Mouse (Mus musculus): Measurements from ENCODE around the gene Dnaaf5. TPM values are rescaled to one million over a fixed set of nuclear protein-coding genes. Genes with fewer than 3 reads are reported as not detected.
A peak's percentile ranks its signal among the peaks of the same experiment; 100 is the strongest.

The Dnaaf5 gene
- polyA plus RNA-seq, 1 experiment from 2014 or later = 5.8 TPM

DNA sequence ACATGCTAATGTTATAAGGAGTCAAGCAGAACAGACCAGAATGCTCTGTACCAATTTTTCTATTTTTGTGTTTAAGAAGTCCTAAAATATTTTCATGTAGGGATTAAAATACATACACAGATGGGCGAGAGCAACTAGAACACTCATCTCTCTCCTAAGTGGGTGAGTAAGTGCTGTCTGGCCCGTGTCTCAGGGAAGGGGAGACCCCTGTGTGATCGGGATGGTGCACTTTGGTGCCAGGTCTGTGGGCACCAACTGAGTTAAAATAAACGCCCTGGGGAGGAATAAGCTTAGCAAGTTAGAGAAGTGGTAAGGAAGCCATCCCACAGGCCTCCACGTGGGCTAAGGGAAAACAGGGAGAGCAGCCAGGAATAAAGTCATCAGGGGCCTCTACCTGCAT, 40.9 kb downstream of the Dnaaf5 start:
- DNase-seq (ENCODE audit: low spot score) (no peak), ATAC-seq (ENCODE audit: low read depth) (no peak)
- Histone ChIP-seq H3K36me3 (ENCODE audit: control insufficient read depth, insufficient read depth, low read length) (peaks cover 21% of the 10 kb centered on the region), H3K9ac (ENCODE audit: low read depth, low read length) (no peak overlapping the region), H3K9me3 (ENCODE audit: control insufficient read depth, low read length) (no peaks in the 10 kb centered on the region), H3K27me3 (replicated peaks; ENCODE audit: control insufficient read depth, insufficient read depth, low read length) (no peaks in the 10 kb centered on the region), H3K4me3 (ENCODE audit: low read depth, low read length) (no peak overlapping the region), H3K4me1 (ENCODE audit: control insufficient read depth, insufficient read depth, low read length) (no peaks in the 10 kb centered on the region), H3K27ac (replicated peaks; ENCODE audit: low read depth, low read length) (no peak overlapping the region), H3K4me2 (ENCODE audit: low read depth, low read length) (no peak overlapping the region)
- WGBS = 84% methylated on average over 5 of the region's 5 CpGs

DNA sequence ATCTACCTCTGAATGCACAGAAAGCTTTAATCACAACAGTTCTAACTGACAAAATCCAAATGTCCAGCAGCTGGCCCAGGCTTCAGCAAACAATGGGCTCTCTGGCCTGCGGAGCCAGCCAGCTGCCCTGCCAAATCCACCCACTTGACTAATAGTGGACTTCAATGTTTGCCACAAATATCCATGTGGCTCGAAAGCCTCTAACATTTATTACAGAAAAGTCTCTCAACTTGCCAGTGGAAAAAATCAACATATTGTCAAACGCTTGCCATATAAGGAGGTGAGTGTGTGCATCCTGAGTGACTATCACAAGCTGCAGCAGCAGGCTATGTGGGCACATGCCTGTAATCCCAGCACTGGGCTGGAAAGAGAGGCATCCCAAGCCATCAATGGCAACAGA, 48.8 kb downstream of the Dnaaf5 start:
- Histone ChIP-seq H3K36me3 (ENCODE audit: control insufficient read depth, insufficient read depth, low read length) (no peaks in the 10 kb centered on the region), H3K9me3 (ENCODE audit: control insufficient read depth, low read length) (no peaks in the 10 kb centered on the region), H3K27ac (replicated peaks; ENCODE audit: low read depth, low read length) (no peak overlapping the region), H3K9ac (ENCODE audit: low read depth, low read length) (no peak overlapping the region), H3K4me2 (ENCODE audit: low read depth, low read length) (no peak overlapping the region), H3K4me3 (ENCODE audit: low read depth, low read length) (no peak overlapping the region), H3K27me3 (replicated peaks; ENCODE audit: control insufficient read depth, insufficient read depth, low read length) (no peaks in the 10 kb centered on the region), H3K4me1 (ENCODE audit: control insufficient read depth, insufficient read depth, low read length) (peaks cover 10% of the 10 kb centered on the region)
- DNase-seq (ENCODE audit: low spot score) (no peak), ATAC-seq (ENCODE audit: low read depth) (no peak)
- 81% methylated on average over 3 of the region's 3 CpGs for WGBS

DNA sequence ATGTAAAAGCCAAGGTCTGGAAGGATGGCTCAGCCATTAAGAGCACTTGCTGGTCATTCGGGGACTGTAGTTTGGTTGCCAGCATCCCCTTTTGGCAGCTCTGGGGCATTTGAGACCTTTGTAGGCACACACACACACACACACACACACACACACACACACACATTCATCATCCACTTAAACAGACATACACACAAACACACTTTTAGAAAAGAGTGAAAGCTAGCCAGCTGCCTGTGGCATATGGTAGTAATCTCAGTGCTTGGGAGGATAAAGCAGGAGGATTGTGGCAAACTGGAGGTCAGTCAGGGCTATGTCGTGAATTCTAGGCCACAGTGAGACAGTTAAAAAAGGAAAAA, 49.6 kb downstream of the Dnaaf5 start:
- Histone ChIP-seq H3K36me3 (ENCODE audit: control insufficient read depth, insufficient read depth, low read length) (no peaks in the 10 kb centered on the region), H3K27ac (replicated peaks; ENCODE audit: low read depth, low read length) (peak overlapping the region; percentile 91), H3K27me3 (replicated peaks; ENCODE audit: control insufficient read depth, insufficient read depth, low read length) (no peaks in the 10 kb centered on the region), H3K9ac (ENCODE audit: low read depth, low read length) (peak overlapping the region; percentile 83), H3K9me3 (ENCODE audit: control insufficient read depth, low read length) (no peaks in the 10 kb centered on the region), H3K4me3 (ENCODE audit: low read depth, low read length) (peak overlapping the region; percentile 93), H3K4me2 (ENCODE audit: low read depth, low read length) (peak overlapping the region; percentile 73), H3K4me1 (ENCODE audit: control insufficient read depth, insufficient read depth, low read length) (peaks cover 10% of the 10 kb centered on the region)
- no peak for ATAC-seq (ENCODE audit: low read depth)
- 45% methylated on average over 2 of the region's 2 CpGs for WGBS
- peak; percentile 29 for DNase-seq (ENCODE audit: low spot score)

DNA sequence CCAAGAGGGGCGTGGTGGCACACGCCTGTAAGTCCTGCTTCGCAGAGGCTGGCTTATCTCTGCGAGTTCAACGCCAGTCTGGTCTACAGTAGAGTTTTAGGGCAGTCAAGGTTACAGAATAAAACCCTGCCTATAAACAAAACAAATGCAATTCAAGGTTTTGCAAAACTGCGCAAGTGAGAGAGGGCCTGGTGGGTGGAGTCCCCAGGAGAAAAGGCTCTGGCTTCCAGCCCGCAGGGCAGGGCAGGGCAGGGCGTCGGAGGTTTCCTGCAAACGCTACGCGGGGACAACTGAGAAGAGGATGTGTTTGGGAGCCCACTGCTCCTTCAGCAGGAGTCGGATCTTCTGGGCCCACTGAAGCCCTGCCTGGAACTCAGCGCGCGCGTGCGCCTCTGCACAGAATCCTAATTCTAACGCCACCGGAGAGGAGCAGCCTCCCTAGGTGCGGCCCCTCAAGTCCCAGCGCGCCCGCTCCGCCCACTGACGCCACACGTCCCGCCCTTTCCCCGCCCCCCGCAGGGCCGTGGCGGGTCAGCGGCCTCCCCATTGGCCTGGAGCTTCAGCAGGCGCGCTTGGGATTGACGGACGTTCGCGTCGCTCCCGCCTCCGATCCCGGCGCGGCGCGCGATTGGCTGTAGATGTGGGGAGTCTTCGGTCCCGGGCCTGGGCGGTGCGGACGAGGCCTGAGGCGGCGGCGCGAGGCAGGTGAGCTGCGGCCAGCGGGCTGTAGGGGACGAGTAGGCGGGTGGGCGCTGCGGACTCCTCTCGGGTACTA, 50.2 kb downstream of the Dnaaf5 start, which contains the start of gene Sun1:
Gene Sun1 (plus strand): TSS at position 643 of the 775 bp plus-strand sequence.
- DNase-seq (ENCODE audit: low spot score) (peak; percentile 98), ATAC-seq (ENCODE audit: low read depth) (peak; percentile 99)
- 2% methylated on average over 31 of the region's 64 CpGs for WGBS

DNA sequence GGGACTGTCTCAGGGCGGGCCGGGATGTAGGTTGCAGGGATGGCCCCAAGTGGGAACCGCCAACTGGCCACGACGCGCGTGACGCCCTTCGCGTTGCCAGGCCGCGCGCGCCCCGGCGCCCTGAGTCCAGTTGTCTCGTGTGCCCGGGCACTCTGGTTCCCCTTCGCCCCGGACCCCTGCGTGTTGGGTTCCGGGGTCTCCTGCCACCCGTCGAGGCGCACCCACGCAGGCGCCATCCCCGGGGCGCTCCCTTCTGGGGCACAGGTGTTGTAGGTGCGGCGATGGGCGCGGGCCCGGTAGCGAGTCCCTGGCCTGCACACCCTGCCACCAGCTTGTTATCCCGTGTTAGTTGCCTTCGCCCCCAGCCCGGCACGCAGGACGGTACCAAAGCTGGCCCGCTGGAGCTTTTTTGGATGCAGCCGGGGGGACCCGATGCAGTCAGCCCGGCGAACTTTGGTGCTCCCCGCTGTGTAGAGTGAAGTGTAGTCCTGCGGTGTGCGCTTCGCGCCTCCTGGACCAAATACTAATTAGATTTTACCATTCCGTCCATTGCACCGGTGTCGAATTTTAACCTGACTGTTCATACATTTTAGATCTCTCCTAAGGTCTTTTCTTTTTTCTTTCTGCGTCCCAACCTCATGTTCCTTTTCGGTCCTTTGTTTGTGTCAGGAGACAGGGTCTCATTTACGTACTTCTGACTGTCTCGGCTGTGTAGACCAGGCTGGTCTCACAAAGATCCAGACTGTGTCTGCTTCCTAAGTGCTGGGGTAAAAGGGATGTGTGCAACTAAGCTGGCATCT, 50.9 kb downstream of the Dnaaf5 start:
- H3K4me1 ChIP-seq (ENCODE audit: control insufficient read depth, insufficient read depth, low read length) = peaks cover 10% of the 10 kb centered on the region
- no peaks in the 10 kb centered on the region for H3K27me3 ChIP-seq (replicated peaks; ENCODE audit: control insufficient read depth, insufficient read depth, low read length)
- peak overlapping the region; percentile 93 for H3K4me3 ChIP-seq (ENCODE audit: low read depth, low read length)
- under 1% methylated on average over 38 of the region's 57 CpGs for WGBS
- ATAC-seq (ENCODE audit: low read depth) = peak; percentile 8; the same call in 1 of the 2 replicates
- H3K9me3 ChIP-seq (ENCODE audit: control insufficient read depth, low read length) = no peaks in the 10 kb centered on the region
- peak overlapping the region; percentile 83 for H3K9ac ChIP-seq (ENCODE audit: low read depth, low read length)
- H3K36me3 ChIP-seq (ENCODE audit: control insufficient read depth, insufficient read depth, low read length) = no peaks in the 10 kb centered on the region
- DNase-seq (ENCODE audit: low spot score) = no peak
- H3K27ac ChIP-seq (replicated peaks; ENCODE audit: low read depth, low read length) = peak overlapping the region; percentile 77; the same call in 1 of the 2 replicates
- H3K4me2 ChIP-seq (ENCODE audit: low read depth, low read length) = peak overlapping the region; percentile 84

More for the DNA sequence above, 50.2 kb downstream of the Dnaaf5 start, which contains the start of gene Sun1:
- Histone ChIP-seq H3K4me3 (ENCODE audit: low read depth, low read length) (peak within 1 kb of the TSS; percentile 93), H3K9me3 (ENCODE audit: control insufficient read depth, low read length) (no peaks in the 10 kb centered on the region), H3K9ac (ENCODE audit: low read depth, low read length) (peak within 1 kb of the TSS; percentile 83), H3K36me3 (ENCODE audit: control insufficient read depth, insufficient read depth, low read length) (no peaks in the 10 kb centered on the region), H3K27me3 (replicated peaks; ENCODE audit: control insufficient read depth, insufficient read depth, low read length) (no peaks in the 10 kb centered on the region), H3K4me1 (ENCODE audit: control insufficient read depth, insufficient read depth, low read length) (peaks cover 10% of the 10 kb centered on the region), H3K27ac (replicated peaks; ENCODE audit: low read depth, low read length) (peak within 1 kb of the TSS; percentile 91), H3K4me2 (ENCODE audit: low read depth, low read length) (peak within 1 kb of the TSS; percentile 84)

DNA sequence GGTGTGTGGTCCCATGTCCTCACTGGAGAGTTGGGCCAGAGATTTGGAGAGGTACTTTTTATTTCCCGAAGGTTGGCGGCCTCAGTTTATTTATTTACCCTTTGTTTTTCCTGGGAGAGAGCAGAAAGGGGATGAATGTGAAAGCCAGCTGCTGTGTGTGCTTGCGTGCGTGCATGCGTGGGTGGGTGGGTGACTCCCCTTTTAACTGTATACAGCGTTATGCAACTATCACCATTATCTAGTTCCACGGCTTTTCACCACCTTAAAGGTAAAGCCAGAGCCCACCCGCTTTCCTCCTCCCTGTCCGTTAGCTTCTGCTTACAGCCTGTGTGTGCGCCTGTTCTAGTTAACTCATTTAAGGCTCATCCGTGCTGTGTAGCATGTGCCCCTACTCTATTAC, 52.1 kb downstream of the Dnaaf5 start:
- DNase-seq (ENCODE audit: low spot score) = no peak
- 80% methylated on average over 11 of the region's 11 CpGs for WGBS
- H3K27ac ChIP-seq (replicated peaks; ENCODE audit: low read depth, low read length) = no peak overlapping the region
- H3K9ac ChIP-seq (ENCODE audit: low read depth, low read length) = peak overlapping the region; percentile 83; the same call in 1 of the 2 replicates
- peak overlapping the region; percentile 93 for H3K4me3 ChIP-seq (ENCODE audit: low read depth, low read length)
- H3K36me3 ChIP-seq (ENCODE audit: control insufficient read depth, insufficient read depth, low read length) = no peaks in the 10 kb centered on the region
- peak overlapping the region; percentile 84 for H3K4me2 ChIP-seq (ENCODE audit: low read depth, low read length)
- H3K27me3 ChIP-seq (replicated peaks; ENCODE audit: control insufficient read depth, insufficient read depth, low read length) = no peaks in the 10 kb centered on the region
- peaks cover 12% of the 10 kb centered on the region for H3K4me1 ChIP-seq (ENCODE audit: control insufficient read depth, insufficient read depth, low read length)
- H3K9me3 ChIP-seq (ENCODE audit: control insufficient read depth, low read length) = no peaks in the 10 kb centered on the region
- ATAC-seq (ENCODE audit: low read depth) = no peak

DNA sequence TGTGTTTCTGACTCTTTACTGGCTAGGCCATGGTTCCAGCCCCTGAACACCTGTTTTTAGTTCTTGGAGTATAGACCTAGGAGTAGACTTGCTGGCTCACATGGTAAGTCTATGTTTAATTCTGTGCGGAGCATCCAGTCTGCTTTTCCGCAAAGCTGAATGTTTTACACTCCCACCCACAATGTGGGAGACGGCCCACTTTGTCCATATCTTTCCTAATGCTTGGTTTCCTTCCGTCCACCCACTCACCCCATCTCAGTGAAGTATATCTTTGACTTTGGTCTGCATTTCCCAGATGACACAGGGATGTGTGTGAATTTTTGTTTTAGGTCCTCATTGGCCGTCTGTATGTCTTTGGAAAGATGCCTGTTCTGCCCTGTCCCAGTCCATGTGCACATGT, 53.3 kb downstream of the Dnaaf5 start:
- H3K9me3 ChIP-seq (ENCODE audit: control insufficient read depth, low read length) = no peaks in the 10 kb centered on the region
- no peak overlapping the region for H3K4me2 ChIP-seq (ENCODE audit: low read depth, low read length)
- no peak overlapping the region for H3K27ac ChIP-seq (replicated peaks; ENCODE audit: low read depth, low read length)
- H3K27me3 ChIP-seq (replicated peaks; ENCODE audit: control insufficient read depth, insufficient read depth, low read length) = no peaks in the 10 kb centered on the region
- H3K4me3 ChIP-seq (ENCODE audit: low read depth, low read length) = no peak overlapping the region
- peaks cover 12% of the 10 kb centered on the region for H3K4me1 ChIP-seq (ENCODE audit: control insufficient read depth, insufficient read depth, low read length)
- ATAC-seq (ENCODE audit: low read depth) (no peak), DNase-seq (ENCODE audit: low spot score) (no peak)
- WGBS = 83% methylated on average over 5 of the region's 5 CpGs
- H3K9ac ChIP-seq (ENCODE audit: low read depth, low read length) = no peak overlapping the region
- H3K36me3 ChIP-seq (ENCODE audit: control insufficient read depth, insufficient read depth, low read length) = no peaks in the 10 kb centered on the region

DNA sequence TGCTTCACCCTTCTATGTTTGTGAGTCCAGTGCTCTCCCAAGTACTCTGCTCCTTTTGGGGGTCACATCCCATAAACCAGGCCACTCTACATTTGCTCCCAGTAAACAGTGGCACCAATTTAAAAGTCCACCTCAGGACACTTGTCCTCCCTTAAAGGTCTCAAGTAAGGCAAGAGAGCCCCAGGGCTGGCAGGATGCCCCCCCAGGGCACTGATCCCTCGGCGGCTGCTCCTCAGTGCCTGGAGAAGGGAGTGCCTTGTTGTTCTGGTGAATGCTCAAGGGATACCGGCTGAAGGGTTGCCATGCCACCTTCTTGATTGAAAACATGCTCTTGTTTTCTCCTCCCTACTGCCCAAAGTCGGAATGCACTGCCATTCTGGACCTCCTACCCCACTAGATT, 56.1 kb downstream of the Dnaaf5 start:
- Histone ChIP-seq H3K4me3 (ENCODE audit: low read depth, low read length) (no peak overlapping the region), H3K9ac (ENCODE audit: low read depth, low read length) (no peak overlapping the region), H3K4me2 (ENCODE audit: low read depth, low read length) (no peak overlapping the region), H3K27me3 (replicated peaks; ENCODE audit: control insufficient read depth, insufficient read depth, low read length) (no peaks in the 10 kb centered on the region), H3K4me1 (ENCODE audit: control insufficient read depth, insufficient read depth, low read length) (peaks cover 12% of the 10 kb centered on the region), H3K27ac (replicated peaks; ENCODE audit: low read depth, low read length) (no peak overlapping the region), H3K36me3 (ENCODE audit: control insufficient read depth, insufficient read depth, low read length) (peaks cover 16% of the 10 kb centered on the region; the same call in 1 of the 2 replicates), H3K9me3 (ENCODE audit: control insufficient read depth, low read length) (no peaks in the 10 kb centered on the region)
- no peak for DNase-seq (ENCODE audit: low spot score)
- 39% methylated on average over 4 of the region's 4 CpGs for WGBS
- ATAC-seq (ENCODE audit: low read depth) = no peak
